Mouse (Mus musculus) kidney, postnatal 0 days (tissue): ENCODE measurements around the gene Lamc1. TPM values are rescaled to one million over a fixed set of nuclear protein-coding genes. Genes with fewer than 3 reads are reported as not detected.

Experiments
- ATAC-seq: fragments of 200-750 bp; cut with Nextera tagmentation; replicated peaks from 2 replicates; pipeline ENCODE4 v1.8.0; 2017; ENCODE audit warnings: low read depth, moderate number of reproducible peaks, moderate TSS enrichment, moderate library complexity; ENCODE audit not compliant: low FRiP score
- DNase-seq: peaks from one replicate; pipeline ENCODE4 v3.0.0-alpha.2; 2016; ENCODE audit warnings: low spot score
- H3K27ac ChIP-seq: fragments of 300-500 bp; sonication (generic); 2 replicates; pipeline ENCODE4 v1.5.1; 2014; ENCODE audit warnings: mild to moderate bottlenecking
- H3K27me3 ChIP-seq: fragments of 300-500 bp; sonication (generic); 2 replicates; pipeline ENCODE4 v1.6.1; 2014; ENCODE audit warnings: low read length, mixed read lengths; ENCODE audit not compliant: insufficient read depth
- H3K36me3 ChIP-seq: fragments of 300-500 bp; sonication (generic); 2 replicates; pipeline ENCODE4 v1.6.1; 2014; ENCODE audit warnings: low read length, mixed read lengths; ENCODE audit not compliant: insufficient read depth
- H3K4me1 ChIP-seq: fragments of 300-500 bp; sonication (generic); replicated peaks from 2 replicates; pipeline ENCODE4 v1.6.1; 2014; ENCODE audit warnings: antibody characterized with exemption, low read length, mixed read lengths; ENCODE audit not compliant: insufficient read depth
- H3K4me2 ChIP-seq: fragments of 300-500 bp; sonication (generic); 2 replicates; pipeline ENCODE4 v1.6.1; 2014; ENCODE audit warnings: mild to moderate bottlenecking, low read length, moderate library complexity, mixed read lengths
- H3K4me3 ChIP-seq: fragments of 300-500 bp; sonication (generic); replicated peaks from 2 replicates; pipeline ENCODE4 v1.5.1; 2014; ENCODE audit warnings: low read depth, low read length
- H3K9ac ChIP-seq: fragments of 300-500 bp; sonication (generic); 2 replicates; pipeline ENCODE4 v1.6.1; 2014; ENCODE audit warnings: low read depth, low read length
- H3K9me3 ChIP-seq: fragments of 300-500 bp; sonication (generic); replicated peaks from 2 replicates; pipeline ENCODE4 v1.6.1; 2016; ENCODE audit warnings: low read length, inconsistent platforms, mixed read lengths
- CTCF ChIP-seq: IDR thresholded peaks from 2 replicates; pipeline ENCODE4 v1.5.1; 2016; ENCODE audit warnings: antibody characterized with exemption, low read depth, mild to moderate bottlenecking, moderate library complexity
- WGBS: fragments of 180-500 bp; shearing (Covaris S2); extraction: QIAGEN DNeasy Blood & Tissue Kit; methylation state at CpG from one replicate; pipeline ENCODE4 v1.1.7; 2014; 5-methylcytosine and 5-hydroxymethylcytosine counted together
- polyA plus RNA-seq: library from polyadenylated mRNA; unstranded; fragments of >200 nt; fragmentation: Nextera tagmentation; extraction: Ambion mirVana; gene quantifications from 2 replicates; pipeline ENCODE4 v1.2.1, GENCODE M21; 2015

Lamc1 gene
- polyA plus RNA-seq, 1 experiment from 2014 or later, result 106 TPM

GRCm38 (mm10) chr1:153296035-153296434 lies 36.6 kb downstream of the Lamc1 start:
- H3K27ac ChIP-seq, result no peak overlapping the region

GRCm38 (mm10) chr1:153292892-153293291 lies 39.7 kb downstream of the Lamc1 start:
- no peaks in the 10 kb centered on the region for H3K9me3 ChIP-seq
- WGBS, result 41% methylated on average over 5 of the region's 5 CpGs
- no peak for ATAC-seq
- no peak overlapping the region for H3K4me3 ChIP-seq
- H3K27me3 ChIP-seq, result no peaks in the 10 kb centered on the region
- 0 out of 2 replicates have a peak overlapping the region, but pooled peaks have one; percentile 15 for H3K27ac ChIP-seq
- DNase-seq, result no peak
- H3K36me3 ChIP-seq, result no peaks in the 10 kb centered on the region
- H3K4me2 ChIP-seq, result no peak overlapping the region
- TF ChIP-seq CTCF, result no peak
- H3K4me1 ChIP-seq, result peaks cover 28% of the 10 kb centered on the region
- no peak overlapping the region for H3K9ac ChIP-seq

More at GRCm38 (mm10) chr1:153296035-153296434, 36.6 kb downstream of the Lamc1 start:
- H3K4me1 ChIP-seq, result peaks cover 28% of the 10 kb centered on the region
- no peaks in the 10 kb centered on the region for H3K36me3 ChIP-seq
- no peak for TF ChIP-seq CTCF
- H3K4me2 ChIP-seq, result no peak overlapping the region
- DNase-seq, result no peak
- H3K27me3 ChIP-seq, result no peaks in the 10 kb centered on the region
- ATAC-seq, result no peak
- 71% methylated on average over 6 of the region's 6 CpGs for WGBS
- H3K4me3 ChIP-seq, result no peak overlapping the region
- H3K9me3 ChIP-seq, result no peaks in the 10 kb centered on the region
- H3K9ac ChIP-seq, result no peak overlapping the region

GRCm38 (mm10) chr1:153292202-153292601 lies 40.4 kb downstream of the Lamc1 start:
- Histone ChIP-seq H3K36me3 (no peaks in the 10 kb centered on the region), H3K9me3 (no peaks in the 10 kb centered on the region), H3K4me1 (peaks cover 28% of the 10 kb centered on the region), H3K4me2 (no peak overlapping the region), H3K27ac (0 out of 2 replicates have a peak overlapping the region, but pooled peaks have one; percentile 42), H3K27me3 (no peaks in the 10 kb centered on the region), H3K4me3 (no peak overlapping the region), H3K9ac (no peak overlapping the region)
- TF ChIP-seq CTCF, result no peak
- DNase-seq (no peak), ATAC-seq (peak; percentile 43; the same call in 1 of the 2 replicates)
- 8% methylated on average over 6 of the region's 6 CpGs for WGBS

DNA sequence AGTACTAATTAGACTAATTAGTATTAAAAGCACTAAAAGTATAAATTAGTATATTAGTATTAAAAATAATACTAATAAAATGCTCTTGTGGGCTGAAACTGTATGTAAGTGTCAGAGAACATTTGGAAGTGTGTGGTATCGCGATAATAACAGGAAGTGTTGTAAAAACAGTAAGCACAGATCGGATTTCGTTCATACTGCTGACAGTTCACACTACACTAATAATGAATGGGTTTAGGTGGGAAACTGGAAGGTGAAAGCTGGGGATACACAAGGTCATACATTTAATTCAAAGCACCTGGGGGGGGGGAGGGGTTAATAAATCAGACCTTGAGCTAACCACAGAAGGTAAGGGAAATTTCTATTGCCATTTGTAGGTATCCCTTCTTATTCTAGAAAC lies 41.2 kb downstream of the Lamc1 start:
- no peak overlapping the region for H3K9ac ChIP-seq
- 0 out of 2 replicates have a peak overlapping the region, but pooled peaks have one; percentile 60 for H3K27ac ChIP-seq
- no peaks in the 10 kb centered on the region for H3K9me3 ChIP-seq
- no peak overlapping the region for H3K4me3 ChIP-seq
- peaks cover 28% of the 10 kb centered on the region for H3K4me1 ChIP-seq
- DNase-seq, result peak; percentile 63
- no peak for ATAC-seq
- no peaks in the 10 kb centered on the region for H3K27me3 ChIP-seq
- H3K36me3 ChIP-seq, result no peaks in the 10 kb centered on the region
- no peak for TF ChIP-seq CTCF
- no peak overlapping the region for H3K4me2 ChIP-seq
- 13% methylated on average over 4 of the region's 4 CpGs for WGBS

DNA sequence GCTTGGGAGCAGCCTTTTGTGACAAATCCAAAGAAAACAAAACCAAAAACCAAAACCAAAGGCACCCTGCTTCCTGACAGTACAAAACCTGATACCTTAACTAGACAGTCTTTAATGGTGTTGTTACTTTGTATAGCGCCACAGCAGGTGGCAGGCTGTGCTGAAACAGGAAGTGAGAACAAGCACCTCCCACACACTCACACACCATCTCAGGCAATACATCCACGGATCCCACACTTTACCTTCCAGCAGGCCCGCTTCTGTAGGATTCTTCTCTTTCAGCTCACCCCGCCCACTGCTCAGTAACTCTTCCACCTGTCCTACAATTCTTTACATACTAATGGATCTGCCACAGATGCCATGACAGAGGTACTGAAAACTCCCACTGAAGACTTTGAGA lies 44.6 kb downstream of the Lamc1 start:
- H3K9me3 ChIP-seq, result no peaks in the 10 kb centered on the region
- no peak overlapping the region for H3K4me2 ChIP-seq
- 57% methylated on average over 4 of the region's 4 CpGs for WGBS
- peaks cover 12% of the 10 kb centered on the region for H3K4me1 ChIP-seq
- ATAC-seq (no peak), DNase-seq (no peak)
- TF ChIP-seq CTCF, result no peak
- H3K36me3 ChIP-seq, result no peaks in the 10 kb centered on the region
- H3K4me3 ChIP-seq, result no peak overlapping the region
- H3K9ac ChIP-seq, result no peak overlapping the region
- H3K27ac ChIP-seq, result no peak overlapping the region
- no peaks in the 10 kb centered on the region for H3K27me3 ChIP-seq

DNA sequence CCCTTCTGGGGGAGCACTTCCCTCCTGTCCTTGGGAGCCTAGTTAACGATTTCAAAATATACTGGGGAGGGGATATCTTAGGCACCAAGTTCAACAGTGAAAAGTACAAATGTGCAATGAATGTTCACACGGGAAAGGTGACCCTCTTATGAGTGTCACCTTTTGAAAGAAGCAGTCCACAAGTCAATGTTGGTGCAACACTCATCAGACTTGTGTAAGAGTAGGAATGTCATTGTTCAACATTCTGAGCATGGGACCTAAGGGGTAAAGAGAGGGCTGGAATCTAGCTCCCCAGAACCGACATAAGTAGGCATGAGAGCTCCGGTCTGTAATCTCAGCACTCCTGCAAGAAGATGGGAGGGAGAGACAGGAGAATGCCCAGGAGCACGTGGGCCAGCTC lies 45.1 kb downstream of the Lamc1 start:
- H3K9me3 ChIP-seq, result no peaks in the 10 kb centered on the region
- ATAC-seq, result no peak
- no peaks in the 10 kb centered on the region for H3K27me3 ChIP-seq
- TF ChIP-seq CTCF, result no peak
- peaks cover 9% of the 10 kb centered on the region for H3K4me1 ChIP-seq
- no peak for DNase-seq
- WGBS, result 70% methylated on average over 5 of the region's 5 CpGs
- no peak overlapping the region for H3K4me2 ChIP-seq
- no peak overlapping the region for H3K9ac ChIP-seq
- H3K27ac ChIP-seq, result no peak overlapping the region
- H3K4me3 ChIP-seq, result no peak overlapping the region
- H3K36me3 ChIP-seq, result no peaks in the 10 kb centered on the region

DNA sequence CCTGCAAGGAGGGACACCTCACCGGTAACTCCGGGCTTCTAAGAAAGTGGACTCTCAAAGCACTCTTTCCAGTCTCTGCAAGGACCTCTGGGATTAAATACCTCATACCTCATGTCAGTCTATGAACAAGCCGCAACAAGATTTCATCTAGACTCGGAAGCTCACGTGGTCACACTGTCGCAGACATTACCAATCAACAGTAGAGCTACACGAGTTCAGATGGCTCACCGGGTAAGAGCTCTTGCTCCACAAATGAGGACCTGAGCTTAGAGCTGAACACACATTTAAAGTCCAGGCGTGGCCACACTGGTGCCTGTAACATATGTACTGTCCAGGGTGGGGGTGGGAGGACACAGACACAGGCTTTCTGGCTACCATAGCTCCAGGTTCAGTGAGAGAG lies 46.4 kb downstream of the Lamc1 start:
- Histone ChIP-seq H3K4me3 (no peak overlapping the region), H3K9me3 (no peaks in the 10 kb centered on the region), H3K4me1 (no peaks in the 10 kb centered on the region), H3K27me3 (no peaks in the 10 kb centered on the region), H3K9ac (no peak overlapping the region), H3K36me3 (no peaks in the 10 kb centered on the region), H3K27ac (no peak overlapping the region), H3K4me2 (no peak overlapping the region)
- TF ChIP-seq CTCF, result no peak
- DNase-seq, result no peak
- WGBS, result 83% methylated on average over 9 of the region's 9 CpGs
- ATAC-seq, result no peak; the same call in 1 of the 2 replicates
